Mouse (Mus musculus): Measurements from ENCODE around the gene Slc5a2.

- TF ChIP-seq CTCF (IDR thresholded peaks at IDR 0.05; ENCODE audit: extremely low read depth, insufficient read depth, insufficient read length, insufficient replicate concordance): no peak
- no peak for TF ChIP-seq POLR2A (IDR thresholded peaks at IDR 0.05; ENCODE audit: low read depth, low read length)
Measured at GRCm38 (mm10) chr7:128319140-128319539, 53.7 kb downstream of the Slc5a2 start.

Measured in spleen, adult 2 months (tissue).